Mouse (Mus musculus) adrenal gland, postnatal 25 days (tissue): ENCODE measurements at regions not wholly inside any gene's neighbourhood (a gene's known extent, or its start where the extent isn't known, plus 50 kb on each side); places are given as distances from the start of the nearest gene placed in this dataset.

ENCODE experiments used
- DNase-seq: peaks from one replicate; pipeline ENCODE4 v3.0.0; 2021; ENCODE audit warnings: mixed read lengths

DNA sequence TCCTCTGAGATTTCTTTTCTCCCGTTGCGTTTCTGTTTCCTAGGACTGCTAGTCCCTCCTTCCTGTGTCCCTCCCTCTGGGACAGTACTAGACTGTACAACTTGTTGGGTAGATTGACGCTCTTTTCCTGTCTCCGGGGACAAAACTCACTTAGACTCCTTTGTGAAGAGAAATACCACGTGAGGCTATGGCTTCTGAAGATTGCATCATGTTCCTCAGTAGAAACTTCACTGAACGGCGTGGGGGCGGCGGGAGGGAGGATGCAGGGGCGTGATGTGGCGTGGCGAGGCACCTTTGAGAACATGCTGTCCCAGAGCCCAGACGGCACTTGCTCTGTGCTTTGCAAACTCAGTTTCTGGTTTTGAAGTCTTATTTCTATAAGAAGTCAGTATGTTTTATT lies 78.5 kb downstream of the Spata18 start:
- no peak for DNase-seq

DNA sequence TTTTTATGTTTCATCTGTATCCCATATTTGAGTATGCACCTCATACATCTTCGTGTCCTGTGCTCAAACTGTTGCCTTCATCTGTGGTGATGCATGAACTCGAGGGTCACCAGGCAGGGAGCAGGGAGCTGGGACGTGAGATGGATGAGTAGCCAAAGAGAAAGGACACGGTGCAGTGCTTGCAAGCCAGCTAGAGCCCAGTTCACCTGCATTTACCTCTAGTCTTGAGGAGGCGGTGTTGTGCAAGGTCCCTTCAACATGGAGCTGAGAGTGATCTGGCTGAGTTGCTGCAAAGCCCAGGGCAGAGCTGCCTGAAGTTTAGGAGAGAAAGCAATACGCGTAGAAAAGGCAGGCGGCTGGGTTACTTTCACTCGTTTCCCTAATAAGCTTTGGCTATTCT lies 80.2 kb downstream of the Spata18 start:
- no peak for DNase-seq

DNA sequence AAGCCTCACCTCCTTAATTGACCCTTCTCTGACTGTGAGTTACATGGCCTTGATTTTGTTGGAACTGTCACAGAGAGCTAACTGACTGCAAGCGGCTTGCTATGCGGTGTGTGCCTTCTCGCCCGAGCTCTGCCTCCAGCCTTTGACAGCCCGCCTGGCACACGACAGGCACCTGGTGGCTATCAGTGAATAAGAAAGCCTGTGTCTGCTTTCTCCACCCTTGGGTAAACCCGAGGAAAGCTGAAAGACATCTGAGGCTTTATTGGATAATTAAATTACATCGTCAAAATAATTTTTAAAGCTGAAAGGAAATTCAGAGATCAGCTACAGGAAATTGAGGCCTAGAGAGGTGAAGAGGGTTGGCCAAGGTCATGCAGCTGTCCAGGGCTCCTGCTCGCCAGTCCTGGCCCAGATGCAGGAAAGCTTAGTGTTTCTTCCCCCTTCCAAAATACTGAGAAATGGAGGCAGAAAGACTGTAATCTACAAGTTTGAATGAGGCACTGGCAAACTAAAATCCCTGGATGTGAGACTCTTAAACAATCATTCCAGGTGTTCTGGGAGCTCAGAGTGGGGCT lies 80.9 kb downstream of the Spata18 start:
- DNase-seq, result no peak

DNA sequence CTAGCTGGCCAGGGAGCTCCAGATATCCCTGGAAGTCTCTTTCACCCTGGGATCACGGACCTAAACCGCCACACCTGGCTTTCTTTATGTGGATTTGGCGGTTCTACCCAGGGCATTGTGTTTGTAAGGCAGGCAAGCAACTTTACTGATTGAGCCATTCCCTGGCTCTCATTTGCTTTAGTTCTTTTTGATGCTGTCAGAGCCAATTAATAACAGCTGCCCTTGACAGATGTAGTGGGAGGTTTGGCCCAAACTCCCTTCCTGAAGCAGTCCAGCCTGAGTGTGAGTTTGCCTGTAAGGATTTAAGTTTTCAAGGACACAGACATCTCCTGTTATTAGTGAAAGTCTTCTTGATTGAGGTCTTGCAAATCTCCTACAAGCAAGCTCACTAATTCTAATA lies 89.6 kb downstream of the Spata18 start:
- no peak for DNase-seq

DNA sequence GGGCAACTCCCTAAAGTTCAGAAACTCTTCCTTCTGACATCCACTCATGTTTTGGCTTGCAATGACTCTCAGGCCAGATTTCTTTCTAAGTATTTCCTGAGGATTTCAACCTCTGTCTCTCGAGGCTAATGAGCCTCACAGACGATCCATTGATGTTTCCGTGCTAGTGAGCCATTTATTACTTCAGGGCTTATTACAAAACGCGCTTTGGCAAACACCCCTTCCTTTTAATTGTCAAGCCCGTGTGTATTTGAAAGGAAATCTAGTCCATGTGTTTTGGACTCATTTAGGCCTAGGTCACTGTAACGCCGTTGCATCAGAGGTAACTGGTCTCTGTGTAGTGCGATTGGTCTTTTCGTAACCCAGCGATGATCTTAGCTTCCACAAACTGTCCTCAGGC lies 90.3 kb downstream of the Spata18 start:
- DNase-seq, result no peak

DNA sequence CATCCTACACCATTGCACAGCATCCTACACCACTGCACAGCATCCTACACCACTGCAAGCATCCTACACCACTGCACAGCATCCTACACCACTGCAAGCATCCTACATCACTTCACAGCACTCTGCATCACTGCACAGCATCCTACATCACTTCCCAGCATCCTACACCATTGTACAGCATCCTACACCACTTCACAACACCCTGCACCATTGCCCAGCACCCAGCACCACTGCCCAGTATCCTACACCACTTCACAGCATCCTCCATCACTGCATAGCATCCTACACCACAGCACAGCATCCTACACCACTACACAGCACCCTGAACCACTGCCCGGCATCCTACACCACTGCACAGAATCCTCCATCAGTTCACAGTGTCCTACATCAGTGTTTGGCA lies 92.8 kb downstream of the Spata18 start:
- no peak for DNase-seq

DNA sequence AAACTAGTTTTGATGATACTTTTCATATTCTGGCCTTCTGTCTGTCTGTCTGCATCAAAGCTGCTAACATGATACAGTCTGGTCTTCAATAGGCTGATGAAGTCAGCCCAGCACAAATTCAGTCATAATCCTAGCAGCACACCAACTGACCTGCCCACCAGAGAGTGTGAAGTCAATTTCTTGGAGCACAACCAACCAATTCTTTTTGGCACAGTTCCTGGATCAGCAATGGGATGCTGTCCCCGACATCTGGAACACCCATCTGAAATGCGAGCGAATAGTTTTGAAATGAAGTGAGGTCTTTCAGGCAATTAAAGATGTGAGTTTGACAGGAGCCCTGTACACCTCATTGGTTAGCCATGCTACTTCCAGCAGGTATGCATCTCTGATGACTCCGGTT lies 98.6 kb downstream of the Spata18 start:
- no peak for DNase-seq

DNA sequence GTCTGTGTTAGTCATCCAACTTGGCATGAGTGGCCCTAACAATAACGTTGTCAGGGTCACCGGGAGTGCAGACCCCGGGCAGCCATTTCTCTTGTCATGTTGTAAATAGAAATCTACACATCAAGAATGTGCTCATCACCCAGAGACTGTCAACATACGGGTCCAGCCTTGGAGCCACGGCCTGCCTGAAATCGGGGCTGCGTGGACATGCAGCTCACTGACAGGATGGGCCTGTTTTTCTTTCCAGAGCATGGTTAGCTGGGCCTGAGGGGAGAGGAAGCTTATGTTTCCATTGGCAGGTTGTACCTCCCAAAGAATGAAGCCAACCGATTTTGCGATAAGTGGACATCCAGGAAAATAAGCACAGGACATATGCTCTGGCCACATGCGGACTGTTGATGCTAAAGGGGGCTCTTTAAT lies 101.1 kb downstream of the Spata18 start:
- DNase-seq, result no peak

DNA sequence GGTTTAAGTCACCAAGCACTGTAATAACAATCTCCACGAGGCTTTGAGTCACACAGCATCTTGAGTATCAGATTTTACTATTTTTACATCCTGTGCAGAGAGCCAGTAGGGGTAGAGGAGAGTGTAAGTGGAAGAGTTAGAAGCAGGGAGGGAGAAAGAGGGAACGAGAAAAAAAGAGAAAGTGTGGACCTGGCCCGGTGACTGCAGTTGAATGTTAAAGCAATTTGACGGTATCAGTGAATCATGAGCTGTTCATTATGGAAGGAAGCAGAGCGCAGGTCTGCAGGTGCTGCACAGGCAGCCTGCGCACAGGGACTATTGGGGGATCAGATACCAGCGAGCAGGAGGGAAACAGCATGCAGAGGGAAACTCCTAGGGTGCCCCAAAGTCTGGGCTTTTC lies 102.6 kb downstream of the Spata18 start:
- no peak for DNase-seq

DNA sequence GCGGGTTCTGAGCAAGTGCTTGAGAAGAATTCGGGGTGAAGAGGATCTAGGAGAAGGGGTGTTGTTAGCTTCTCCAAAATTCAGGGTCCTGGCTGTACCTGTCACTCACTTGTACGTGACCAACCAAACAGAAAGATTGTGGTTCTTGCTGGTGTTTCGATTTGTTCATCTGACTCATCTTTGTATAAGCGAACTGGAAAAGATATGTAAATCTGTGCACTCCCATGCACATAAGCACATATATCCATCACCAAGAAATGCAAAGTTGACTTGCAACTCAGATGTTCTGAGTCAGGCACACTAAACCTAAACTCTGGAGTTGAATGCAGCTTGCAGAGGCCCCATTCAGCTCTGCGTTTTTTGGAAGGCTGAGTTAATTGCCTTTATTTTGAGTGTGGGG lies 107.4 kb downstream of the Spata18 start:
- no peak for DNase-seq

DNA sequence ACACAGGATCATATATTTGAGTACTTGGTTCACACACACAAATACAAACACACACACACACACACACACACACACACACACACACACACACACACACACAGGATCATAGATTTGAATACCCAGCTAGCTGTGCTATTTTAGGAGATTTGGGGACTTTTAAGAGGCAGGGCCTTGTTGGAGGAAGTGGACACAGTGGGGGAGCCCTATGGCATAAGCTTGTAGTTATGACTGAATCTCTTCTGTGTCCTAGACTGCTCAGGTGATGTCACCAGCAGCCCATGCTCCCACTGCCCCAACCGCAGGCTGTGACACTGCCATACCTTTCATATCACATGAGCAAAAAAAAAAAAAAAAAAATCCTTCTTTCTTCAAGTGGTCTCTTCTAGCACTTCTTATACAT lies 110.1 kb downstream of the Spata18 start:
- DNase-seq, result no peak

DNA sequence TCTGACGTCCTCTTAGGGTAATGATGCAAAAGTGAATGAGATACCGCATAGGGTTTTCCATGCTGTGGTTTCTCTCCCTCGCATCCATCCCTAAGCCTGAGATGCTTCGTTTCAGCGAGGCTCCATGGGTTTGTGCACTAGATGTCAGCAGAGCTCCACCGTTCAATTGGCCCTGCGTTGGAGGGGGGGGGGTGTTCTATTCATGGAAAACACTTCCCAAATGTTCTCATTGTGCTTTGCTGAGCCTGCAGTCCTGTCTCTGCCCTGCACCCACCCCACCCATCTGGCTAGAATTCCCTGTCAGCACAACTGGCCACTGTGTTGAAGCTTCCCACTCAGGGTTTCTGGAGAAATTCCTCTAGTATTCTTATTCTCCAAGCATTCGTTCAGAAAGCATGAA lies 110.5 kb downstream of the Spata18 start:
- peak; percentile 13 for DNase-seq

DNA sequence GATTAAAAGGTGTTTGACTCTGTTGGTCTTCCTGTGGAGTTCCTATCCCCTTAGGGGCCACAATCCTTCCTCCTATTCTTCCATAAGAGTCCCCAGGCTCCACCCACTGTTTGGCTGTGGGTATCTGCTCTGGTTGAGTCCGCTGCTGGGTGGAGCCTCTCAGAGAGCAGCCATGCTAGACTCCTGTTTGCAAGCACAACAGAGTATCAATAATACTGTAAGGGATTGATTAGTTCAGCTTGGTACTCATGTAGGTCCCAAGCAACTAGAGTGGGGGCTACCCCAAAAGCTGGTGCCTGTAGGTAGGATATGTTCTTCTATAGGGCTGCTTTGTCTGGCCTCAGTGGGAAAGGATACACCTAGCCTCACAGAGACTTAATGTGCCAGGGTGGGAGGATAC lies 113.0 kb downstream of the Spata18 start:
- no peak for DNase-seq

DNA sequence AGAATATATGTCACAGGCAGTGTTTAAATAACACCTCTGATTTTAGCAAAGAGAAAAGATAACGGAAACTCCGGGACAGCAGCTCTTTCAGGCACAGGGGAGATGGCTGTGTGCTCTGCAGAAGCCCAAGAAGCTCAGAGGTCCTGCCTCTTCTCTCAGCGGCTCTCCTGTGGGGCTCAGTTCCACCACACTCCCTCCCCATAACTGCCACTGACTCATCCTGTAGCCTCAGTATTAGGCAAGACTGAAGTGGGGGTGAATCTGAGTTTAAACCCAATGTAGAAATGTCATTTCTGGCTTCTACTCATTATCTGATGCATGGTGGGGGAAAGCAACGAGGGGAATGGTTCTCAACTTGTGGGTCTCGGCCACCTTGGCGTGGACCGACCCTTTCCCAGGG lies 114.3 kb downstream of the Spata18 start:
- DNase-seq, result no peak

DNA sequence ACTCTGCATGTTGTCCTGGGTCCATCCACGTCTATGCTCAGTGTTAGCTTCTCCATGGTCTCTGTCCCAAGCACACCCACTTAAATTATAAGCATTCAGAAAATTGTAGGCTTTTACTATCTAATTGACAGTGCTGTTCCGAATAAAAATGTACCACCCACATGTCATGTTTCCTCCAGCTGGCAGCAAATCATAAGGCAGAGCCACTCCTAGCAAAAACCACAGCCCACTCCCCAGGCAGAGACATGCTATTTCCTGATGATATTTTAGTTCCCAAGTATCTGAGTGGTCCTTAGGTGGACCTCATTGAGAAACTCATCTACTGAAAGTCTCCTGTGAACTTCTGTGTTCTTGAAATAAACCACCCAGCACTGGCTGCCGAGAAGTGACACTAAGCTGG lies 117.1 kb downstream of the Spata18 start:
- no peak for DNase-seq

DNA sequence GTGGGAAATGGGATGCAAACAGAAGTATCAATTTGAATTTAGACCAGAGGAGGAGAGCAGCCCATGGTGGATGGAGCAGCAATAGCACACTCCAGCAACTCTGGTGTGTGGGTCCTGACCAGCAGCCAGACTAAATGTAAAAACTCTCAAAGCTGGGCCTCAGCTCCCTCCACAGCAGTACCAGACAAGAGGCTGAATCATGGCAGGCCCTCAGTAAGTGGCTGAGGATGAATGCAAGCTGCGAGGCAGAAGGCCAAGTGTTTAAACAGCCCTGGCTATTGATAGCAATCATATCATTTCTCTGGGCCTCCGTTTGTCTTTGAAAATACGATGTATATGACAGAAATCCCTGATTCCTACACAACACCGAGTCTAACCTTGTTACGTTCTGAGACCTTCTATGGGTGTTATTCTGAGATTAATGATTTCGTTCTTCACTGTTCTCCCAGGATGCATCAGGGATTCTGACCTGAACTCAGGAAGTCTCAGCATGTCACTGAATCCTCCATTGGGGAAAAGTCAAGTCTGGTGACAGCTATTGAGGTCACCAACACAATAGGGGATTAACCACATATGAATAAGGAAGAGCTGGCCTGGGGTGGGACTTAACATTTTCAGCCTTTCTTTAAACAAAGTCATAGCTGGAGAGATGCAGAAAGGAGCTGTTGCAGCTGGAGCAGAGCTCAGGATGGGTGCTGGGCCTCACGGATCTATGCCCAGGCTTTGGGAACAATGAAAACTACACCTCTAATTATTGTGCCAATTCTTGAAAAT lies 124.8 kb downstream of the Spata18 start:
- DNase-seq, result no peak

DNA sequence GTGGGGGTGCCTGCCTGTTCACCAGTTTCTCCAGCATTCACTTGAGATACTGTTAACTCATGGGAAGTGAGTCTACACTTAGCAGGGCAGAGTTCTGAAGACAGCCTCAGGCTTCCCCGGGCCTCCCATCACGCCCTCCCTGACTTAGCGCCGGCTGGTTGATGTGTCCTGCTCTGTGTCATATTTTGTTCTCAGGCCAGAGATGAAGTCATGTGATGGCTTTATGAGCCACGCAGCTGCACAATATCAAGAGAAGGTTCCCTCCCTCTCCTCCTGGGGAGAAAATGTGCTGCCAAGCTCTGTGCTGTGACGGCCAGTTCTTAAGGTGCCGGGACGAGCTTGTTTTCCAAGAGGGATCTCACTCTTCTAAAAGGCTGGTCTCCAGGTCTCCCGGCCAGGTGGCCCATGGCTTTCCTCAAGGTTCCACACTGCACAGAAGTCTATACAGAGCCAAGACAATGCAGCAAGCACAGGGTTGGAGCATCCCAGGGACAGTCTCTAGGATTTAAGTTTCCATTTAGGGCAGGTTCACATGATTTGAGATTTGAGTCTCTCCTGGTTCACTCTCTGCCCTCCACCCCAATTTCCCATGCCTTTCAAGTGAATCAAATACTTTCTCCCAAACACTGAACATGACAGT lies 126.2 kb downstream of the Spata18 start:
- DNase-seq, result no peak

DNA sequence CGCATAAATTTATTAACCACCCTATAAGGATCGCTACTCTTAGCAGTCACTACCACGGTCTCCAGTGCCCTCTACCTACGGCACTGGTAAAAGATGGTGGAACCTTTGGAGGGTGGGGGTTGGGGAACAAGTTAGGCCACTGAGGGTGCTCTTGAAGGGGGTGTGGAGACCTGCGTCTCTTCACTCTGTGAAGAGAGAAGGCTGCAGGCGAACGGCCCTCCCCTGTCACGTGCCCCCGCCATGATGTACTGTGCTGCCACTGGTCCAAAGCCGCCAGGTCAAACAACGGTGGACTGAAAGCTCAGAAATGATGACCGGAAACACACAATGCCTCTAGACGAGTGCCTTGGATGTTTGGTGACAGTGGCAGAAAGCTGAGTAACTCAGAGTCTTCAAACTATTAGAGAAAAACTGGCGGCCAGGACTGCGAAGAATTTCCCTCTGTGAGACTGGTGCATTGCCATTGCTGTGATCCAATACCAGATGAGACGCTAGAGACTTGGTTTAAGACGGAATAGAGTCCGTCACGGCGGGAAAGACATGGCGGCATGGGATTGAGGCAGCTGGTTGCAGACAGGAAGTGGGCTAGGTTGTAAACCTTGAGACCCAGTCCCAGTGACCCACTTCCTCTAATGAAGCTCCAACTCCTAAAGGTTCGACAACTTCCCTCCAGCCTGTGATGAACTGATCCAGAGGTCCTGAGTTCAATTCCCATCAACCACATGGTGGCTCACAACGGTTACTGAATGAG lies 130.2 kb downstream of the Spata18 start:
- no peak for DNase-seq

DNA sequence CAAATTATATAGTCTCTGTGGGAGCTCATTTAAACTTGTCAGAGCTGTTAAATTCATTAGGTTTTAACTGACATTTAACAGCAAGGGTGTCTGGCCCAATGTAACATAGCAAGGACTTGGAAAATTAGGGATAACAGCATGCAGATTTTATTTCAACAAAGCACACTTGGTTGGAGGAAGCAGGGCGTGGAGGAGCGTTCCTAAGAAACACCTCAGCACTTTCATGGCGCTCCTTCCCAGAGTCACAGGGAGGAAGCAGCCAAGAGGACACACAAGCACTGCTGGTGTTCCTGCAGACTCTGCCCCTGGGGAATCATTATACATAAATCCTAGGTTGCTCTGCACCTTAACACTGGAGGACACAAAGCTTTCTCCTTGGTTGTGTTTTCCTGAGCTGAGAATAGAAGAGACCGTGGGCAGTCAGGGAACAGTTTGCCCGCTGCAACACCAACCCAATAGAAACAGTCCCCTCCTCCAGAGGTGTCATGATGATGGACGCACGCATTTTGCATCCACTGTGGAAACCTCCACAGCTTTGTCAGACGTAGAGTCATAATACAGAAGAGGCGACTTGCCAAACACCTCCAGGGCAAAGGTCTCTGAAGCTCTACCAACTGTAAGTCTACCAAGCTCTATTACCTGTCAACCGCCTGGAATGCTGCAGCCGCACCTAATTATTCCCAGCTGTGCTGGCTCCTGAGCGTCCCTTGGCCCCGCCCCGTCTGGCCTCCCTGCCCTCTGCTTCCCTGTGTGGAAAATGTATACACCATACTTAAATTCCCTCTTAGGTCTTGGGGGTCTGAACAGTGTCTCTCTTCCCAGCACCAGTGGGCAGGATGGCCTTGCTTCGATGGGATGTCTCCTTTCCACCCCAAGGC lies 131.3 kb downstream of the Spata18 start:
- no peak for DNase-seq

DNA sequence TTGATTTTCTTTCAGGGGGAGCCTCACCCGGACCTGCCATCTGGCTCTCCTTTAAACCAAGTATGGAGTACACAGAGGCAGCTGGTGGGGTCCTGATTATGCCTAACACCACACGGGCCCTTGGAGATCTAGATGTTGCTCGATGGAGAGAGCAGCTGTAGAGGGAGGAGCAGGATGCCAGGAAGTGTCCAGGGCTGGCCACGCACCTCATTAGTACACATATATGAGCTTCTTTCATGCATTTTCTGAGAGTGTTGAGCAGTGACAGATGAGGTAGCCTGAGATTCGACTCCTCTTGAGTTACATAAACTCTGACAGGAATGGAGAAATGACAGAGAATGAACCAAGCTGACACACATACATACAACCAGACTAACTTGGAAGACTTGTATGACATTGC lies 136.1 kb downstream of the Spata18 start:
- no peak for DNase-seq

DNA sequence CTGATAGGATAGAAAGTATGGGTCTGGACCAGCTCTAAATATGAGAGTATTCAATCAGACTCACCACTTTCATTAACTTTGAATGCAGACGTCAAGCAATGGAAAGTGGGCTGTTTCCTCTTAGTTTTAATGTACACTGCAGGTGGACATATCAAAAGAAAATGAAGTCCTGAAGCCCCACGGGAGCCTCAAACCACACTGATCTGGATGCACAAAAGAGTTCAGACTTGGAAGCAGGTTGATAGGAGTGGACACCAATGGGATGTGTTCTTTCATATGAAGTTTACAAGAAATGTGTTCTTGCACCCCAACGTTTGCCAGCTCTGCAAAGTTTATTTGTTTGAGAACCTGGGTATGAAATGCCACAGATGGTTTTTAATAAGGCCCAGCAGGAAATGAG lies 141.0 kb downstream of the Spata18 start:
- no peak for DNase-seq

DNA sequence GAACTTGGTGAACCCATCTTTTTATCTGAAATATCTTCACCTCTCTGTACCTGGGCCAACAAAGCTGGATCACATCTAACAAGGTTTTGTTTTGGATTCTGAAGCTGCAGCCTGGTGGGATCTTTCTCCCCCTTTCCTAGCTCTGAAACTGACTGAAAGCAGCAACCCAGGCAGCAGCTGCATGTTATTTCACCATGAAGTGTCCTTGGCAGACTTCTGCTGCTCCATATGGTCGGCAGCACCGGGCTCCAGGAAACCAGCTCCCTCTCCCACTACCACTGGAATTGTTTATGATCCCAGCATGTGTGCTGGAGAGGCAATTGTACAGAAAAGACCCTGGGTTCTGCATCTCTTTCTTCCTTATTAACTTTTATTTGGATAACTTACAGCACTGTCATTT lies 145.0 kb downstream of the Spata18 start:
- DNase-seq, result no peak
